Mouse (Mus musculus) kidney, adult 2 months (tissue): ENCODE measurements at regions not wholly inside any gene's neighbourhood (a gene's known extent, or its start where the extent isn't known, plus 50 kb on each side); places are given as distances from the start of the nearest gene placed in this dataset.

Experiments
- CTCF ChIP-seq: fragments of 200-500 bp; conservative IDR thresholded peaks from 2 replicates; pipeline ENCODE4 v1.5.1; 2011; ENCODE audit warnings: low read depth, mild to moderate bottlenecking, control low read depth, low read length, moderate library complexity, mixed read lengths; ENCODE audit not compliant: insufficient read depth, insufficient read length
- POLR2A ChIP-seq: fragments of 200-500 bp; IDR thresholded peaks from one replicate; pipeline ENCODE4 v1.6.1; 2011; ENCODE audit warnings: low read depth, low read length, control low read depth

DNA sequence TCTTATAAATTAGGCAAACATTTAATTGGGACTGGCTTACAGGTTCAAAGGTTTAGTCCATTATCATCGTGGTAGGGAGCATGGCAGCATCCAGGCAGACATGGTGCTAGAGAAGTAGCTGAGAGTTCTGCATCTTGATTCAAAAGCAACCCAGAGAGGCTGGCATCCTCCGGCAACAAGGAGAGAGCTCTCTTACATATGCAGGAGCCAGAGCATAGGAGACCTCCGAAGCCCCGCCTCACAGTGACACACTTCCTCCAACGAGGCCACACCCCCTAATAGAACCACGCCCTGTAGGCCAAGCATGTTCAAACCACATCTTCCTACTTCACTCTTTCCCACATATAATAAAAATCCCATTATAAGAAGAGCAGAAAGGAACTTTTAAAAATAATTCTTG is 68.5 kb upstream of the Ptpn13 start:
- TF ChIP-seq POLR2A (no peak), CTCF (no peak)
